Mouse (Mus musculus): ENCODE data around the gene Stam2. TPM values are rescaled to one million over a fixed set of nuclear protein-coding genes. Genes with fewer than 3 reads are reported as not detected.

The Stam2 gene
- polyA plus RNA-seq (2014; fragmentation: Nextera tagmentation; extraction: Ambion mirVana): 22.2 and 25.5 TPM in 2 replicates

GRCm38 (mm10) chr2:52742256-52743158 lies at the start of gene Stam2:
TSS of gene Stam2 (minus strand) at chr2:52742281.
- H3K9me3 ChIP-seq (ENCODE audit: control insufficient read depth, low read length): no peaks in the 10 kb centered on the region
- no peaks in the 10 kb centered on the region; the same call in 1 of the 2 replicates for H3K36me3 ChIP-seq (ENCODE audit: control insufficient read depth, insufficient read depth, low read length)
- H3K27me3 ChIP-seq (replicated peaks; ENCODE audit: control insufficient read depth, insufficient read depth, low read length): no peaks in the 10 kb centered on the region
- H3K27ac ChIP-seq (ENCODE audit: low read depth, low read length): peak within 1 kb of the TSS; percentile 89
- H3K4me1 ChIP-seq (replicated peaks; ENCODE audit: control insufficient read depth, insufficient read depth, low read length): peaks cover 4% of the 10 kb centered on the region; the same call in 1 of the 2 replicates
- DNase-seq (ENCODE audit: low spot score): peak; percentile 97
- ATAC-seq (replicated peaks; ENCODE audit: low FRiP score): peak; percentile 90
- peak within 1 kb of the TSS; percentile 76 for H3K4me3 ChIP-seq (ENCODE audit: low read depth, low read length)
- H3K9ac ChIP-seq (ENCODE audit: low read depth, low read length): peak within 1 kb of the TSS; percentile 88
- WGBS: 7% methylated on average over 54 of the region's 54 CpGs
- H3K4me2 ChIP-seq: peak within 1 kb of the TSS; percentile 78

- DNase-seq (ENCODE audit: low spot score) (no peak), ATAC-seq (replicated peaks; ENCODE audit: low FRiP score) (no peak)
- 38% methylated on average over 3 of the region's 3 CpGs for WGBS
- no peaks in the 10 kb centered on the region for H3K4me1 ChIP-seq (replicated peaks; ENCODE audit: control insufficient read depth, insufficient read depth, low read length)
- H3K4me3 ChIP-seq (ENCODE audit: low read depth, low read length): no peak overlapping the region
- H3K9ac ChIP-seq (ENCODE audit: low read depth, low read length): no peak overlapping the region
- H3K27me3 ChIP-seq (replicated peaks; ENCODE audit: control insufficient read depth, insufficient read depth, low read length): no peaks in the 10 kb centered on the region
- no peak overlapping the region for H3K27ac ChIP-seq (ENCODE audit: low read depth, low read length)
- H3K36me3 ChIP-seq (ENCODE audit: control insufficient read depth, insufficient read depth, low read length): no peaks in the 10 kb centered on the region
- H3K9me3 ChIP-seq (ENCODE audit: control insufficient read depth, low read length): no peaks in the 10 kb centered on the region
- no peak overlapping the region for H3K4me2 ChIP-seq
Measured at GRCm38 (mm10) chr2:52785106-52785721, 43.1 kb upstream of the Stam2 start.

GRCm38 (mm10) chr2:52779987-52780386 lies 37.9 kb upstream of the Stam2 start:
- Histone ChIP-seq H3K4me2 (no peak overlapping the region), H3K27me3 (replicated peaks; ENCODE audit: control insufficient read depth, insufficient read depth, low read length) (no peaks in the 10 kb centered on the region), H3K4me1 (replicated peaks; ENCODE audit: control insufficient read depth, insufficient read depth, low read length) (no peaks in the 10 kb centered on the region), H3K27ac (ENCODE audit: low read depth, low read length) (no peak overlapping the region), H3K36me3 (ENCODE audit: control insufficient read depth, insufficient read depth, low read length) (no peaks in the 10 kb centered on the region), H3K9me3 (ENCODE audit: control insufficient read depth, low read length) (no peaks in the 10 kb centered on the region), H3K4me3 (ENCODE audit: low read depth, low read length) (no peak overlapping the region), H3K9ac (ENCODE audit: low read depth, low read length) (no peak overlapping the region)
- WGBS: 82% methylated on average over 10 of the region's 10 CpGs
- ATAC-seq (replicated peaks; ENCODE audit: low FRiP score): no peak
- DNase-seq (ENCODE audit: low spot score): no peak

- no peak for ATAC-seq (replicated peaks; ENCODE audit: low FRiP score)
- H3K4me1 ChIP-seq (replicated peaks; ENCODE audit: control insufficient read depth, insufficient read depth, low read length): no peaks in the 10 kb centered on the region
- WGBS: 86% methylated on average over 9 of the region's 9 CpGs
- no peaks in the 10 kb centered on the region for H3K36me3 ChIP-seq (ENCODE audit: control insufficient read depth, insufficient read depth, low read length)
- no peak overlapping the region for H3K9ac ChIP-seq (ENCODE audit: low read depth, low read length)
- no peak overlapping the region for H3K4me2 ChIP-seq
- no peak overlapping the region for H3K27ac ChIP-seq (ENCODE audit: low read depth, low read length)
- no peaks in the 10 kb centered on the region for H3K9me3 ChIP-seq (ENCODE audit: control insufficient read depth, low read length)
- H3K4me3 ChIP-seq (ENCODE audit: low read depth, low read length): no peak overlapping the region
- no peaks in the 10 kb centered on the region for H3K27me3 ChIP-seq (replicated peaks; ENCODE audit: control insufficient read depth, insufficient read depth, low read length)
- no peak for DNase-seq (ENCODE audit: low spot score)
Measured at GRCm38 (mm10) chr2:52779381-52779780, 37.3 kb upstream of the Stam2 start.

GRCm38 (mm10) chr2:52777839-52778238 lies 35.8 kb upstream of the Stam2 start:
- no peak for ATAC-seq (replicated peaks; ENCODE audit: low FRiP score)
- Histone ChIP-seq H3K4me1 (replicated peaks; ENCODE audit: control insufficient read depth, insufficient read depth, low read length) (no peaks in the 10 kb centered on the region), H3K27me3 (replicated peaks; ENCODE audit: control insufficient read depth, insufficient read depth, low read length) (no peaks in the 10 kb centered on the region), H3K4me2 (no peak overlapping the region), H3K9ac (ENCODE audit: low read depth, low read length) (no peak overlapping the region), H3K27ac (ENCODE audit: low read depth, low read length) (no peak overlapping the region), H3K9me3 (ENCODE audit: control insufficient read depth, low read length) (no peaks in the 10 kb centered on the region), H3K4me3 (ENCODE audit: low read depth, low read length) (no peak overlapping the region), H3K36me3 (ENCODE audit: control insufficient read depth, insufficient read depth, low read length) (no peaks in the 10 kb centered on the region)
- no peak for DNase-seq (ENCODE audit: low spot score)
- WGBS: 85% methylated on average over 2 of the region's 2 CpGs

GRCm38 (mm10) chr2:52774373-52774772 lies 32.3 kb upstream of the Stam2 start:
- H3K4me3 ChIP-seq (ENCODE audit: low read depth, low read length): no peak overlapping the region
- H3K9ac ChIP-seq (ENCODE audit: low read depth, low read length): no peak overlapping the region
- no peak for ATAC-seq (replicated peaks; ENCODE audit: low FRiP score)
- no peak overlapping the region for H3K27ac ChIP-seq (ENCODE audit: low read depth, low read length)
- DNase-seq (ENCODE audit: low spot score): no peak
- 53% methylated on average over 1 of the region's 1 CpGs for WGBS
- no peaks in the 10 kb centered on the region for H3K4me1 ChIP-seq (replicated peaks; ENCODE audit: control insufficient read depth, insufficient read depth, low read length)
- H3K9me3 ChIP-seq (ENCODE audit: control insufficient read depth, low read length): no peaks in the 10 kb centered on the region
- no peaks in the 10 kb centered on the region for H3K27me3 ChIP-seq (replicated peaks; ENCODE audit: control insufficient read depth, insufficient read depth, low read length)
- H3K4me2 ChIP-seq: no peak overlapping the region
- no peaks in the 10 kb centered on the region for H3K36me3 ChIP-seq (ENCODE audit: control insufficient read depth, insufficient read depth, low read length)

GRCm38 (mm10) chr2:52772774-52773393 lies 30.8 kb upstream of the Stam2 start:
- Histone ChIP-seq H3K27me3 (replicated peaks; ENCODE audit: control insufficient read depth, insufficient read depth, low read length) (no peaks in the 10 kb centered on the region), H3K27ac (ENCODE audit: low read depth, low read length) (no peak overlapping the region), H3K36me3 (ENCODE audit: control insufficient read depth, insufficient read depth, low read length) (no peaks in the 10 kb centered on the region), H3K4me3 (ENCODE audit: low read depth, low read length) (no peak overlapping the region), H3K4me1 (replicated peaks; ENCODE audit: control insufficient read depth, insufficient read depth, low read length) (no peaks in the 10 kb centered on the region), H3K9me3 (ENCODE audit: control insufficient read depth, low read length) (no peaks in the 10 kb centered on the region), H3K9ac (ENCODE audit: low read depth, low read length) (no peak overlapping the region), H3K4me2 (no peak overlapping the region)
- 47% methylated on average over 5 of the region's 5 CpGs for WGBS
- ATAC-seq (replicated peaks; ENCODE audit: low FRiP score): no peak
- DNase-seq (ENCODE audit: low spot score): no peak

GRCm38 (mm10) chr2:52765130-52765529 lies 23.0 kb upstream of the Stam2 start:
- no peak overlapping the region for H3K27ac ChIP-seq (ENCODE audit: low read depth, low read length)
- DNase-seq (ENCODE audit: low spot score): no peak
- H3K9me3 ChIP-seq (ENCODE audit: control insufficient read depth, low read length): no peaks in the 10 kb centered on the region
- no peak overlapping the region for H3K4me2 ChIP-seq
- ATAC-seq (replicated peaks; ENCODE audit: low FRiP score): no peak
- H3K27me3 ChIP-seq (replicated peaks; ENCODE audit: control insufficient read depth, insufficient read depth, low read length): no peaks in the 10 kb centered on the region
- no peaks in the 10 kb centered on the region for H3K4me1 ChIP-seq (replicated peaks; ENCODE audit: control insufficient read depth, insufficient read depth, low read length)
- WGBS: 85% methylated on average over 6 of the region's 6 CpGs
- no peaks in the 10 kb centered on the region for H3K36me3 ChIP-seq (ENCODE audit: control insufficient read depth, insufficient read depth, low read length)
- H3K9ac ChIP-seq (ENCODE audit: low read depth, low read length): no peak overlapping the region
- H3K4me3 ChIP-seq (ENCODE audit: low read depth, low read length): no peak overlapping the region

Data from liver, embryonic 11.5 days (tissue).